In genomic region chr3:30592418-30592853, GRCm38 (mm10) we compare ENCODE assay signal across 8 mouse cellular contexts. TPM values are rescaled to one million over a fixed set of nuclear protein-coding genes. Genes with fewer than 3 reads are reported as not detected.
A peak's percentile ranks its signal among the peaks of the same experiment; 100 is the strongest.
DNase-seq lines count a peak whose midpoint lies in the region; ATAC-seq lines count a peak whose summit lies in the region.

No protein-coding gene starts in this region.

- H3K27me3 ChIP-seq in hindbrain, embryonic 11.5 days (ENCODE audit: control insufficient read depth, insufficient read depth, low read length), result no peaks in the 10 kb centered on the region
- no peaks in the 10 kb centered on the region for H3K27me3 ChIP-seq in hindbrain, embryonic 12.5 days
- no peaks in the 10 kb centered on the region for H3K27me3 ChIP-seq in midbrain, embryonic 11.5 days (ENCODE audit: control insufficient read depth, insufficient read depth, low read length)

- no peak overlapping the region for H3K9ac ChIP-seq in hindbrain, embryonic 11.5 days (ENCODE audit: low read depth, low read length)
- no peak overlapping the region for H3K9ac ChIP-seq in hindbrain, embryonic 12.5 days
- H3K9ac ChIP-seq in midbrain, embryonic 11.5 days (ENCODE audit: low read length), result no peak overlapping the region

- H3K27ac ChIP-seq in hindbrain, embryonic 11.5 days (ENCODE audit: low read depth, low read length), result no peak overlapping the region
- no peak overlapping the region for H3K27ac ChIP-seq in hindbrain, embryonic 12.5 days
- H3K27ac ChIP-seq in midbrain, embryonic 11.5 days (ENCODE audit: low read depth, low read length), result no peak overlapping the region

- H3K36me3 ChIP-seq in hindbrain, embryonic 11.5 days (ENCODE audit: control insufficient read depth, insufficient read depth, low read length), result no peaks in the 10 kb centered on the region
- no peaks in the 10 kb centered on the region for H3K36me3 ChIP-seq in hindbrain, embryonic 12.5 days
- no peaks in the 10 kb centered on the region for H3K36me3 ChIP-seq in midbrain, embryonic 11.5 days (ENCODE audit: control insufficient read depth, insufficient read depth, low read length)

- intact Hi-C loops in left cerebral cortex, postnatal 36 days (cut with DNase I), result loop anchor here (10.0 kb wide), 3 partner anchors 462 to 542 kb away; partner anchors contain the start of gene Skil

- DNase-seq in hindbrain, embryonic 11.5 days (ENCODE audit: low spot score), result peak; percentile 55
- peak; percentile 28 for DNase-seq in T-cell, adult 2 months (ENCODE audit: low spot score)
- DNase-seq in kidney, postnatal 4 days, result peak; percentile 25 to 40
- DNase-seq in midbrain, embryonic 11.5 days (ENCODE audit: low spot score, missing footprints), result peak; percentile 90
- DNase-seq in layer of hippocampus, postnatal 36 days, result no peak
- DNase-seq in left cerebral cortex, postnatal 36 days (ENCODE audit: low spot score in 2 of 2), result no peak

- ATAC-seq in hindbrain, embryonic 11.5 days (ENCODE audit: low FRiP score), result peak; percentile 55
- ATAC-seq in hindbrain, embryonic 12.5 days (ENCODE audit: low FRiP score), result no peak
- ATAC-seq in granulocyte monocyte progenitor cell, adult 5-6 weeks (replicated peaks; ENCODE audit: poor library complexity, severe bottlenecking), result peak; percentile 61
- peak; percentile 57 for ATAC-seq in midbrain, embryonic 11.5 days (ENCODE audit: low FRiP score)

- H3K4me2 ChIP-seq in hindbrain, embryonic 11.5 days (replicated peaks; ENCODE audit: low read depth, low read length), result no peak overlapping the region
- no peak overlapping the region for H3K4me2 ChIP-seq in hindbrain, embryonic 12.5 days (replicated peaks)
- H3K4me2 ChIP-seq in midbrain, embryonic 11.5 days, result no peak overlapping the region

- WGBS in hindbrain, embryonic 11.5 days, result 0% methylated on average over 2 of the region's 2 CpGs
- 0% methylated on average over 2 of the region's 2 CpGs for WGBS in hindbrain, embryonic 12.5 days
- 0% methylated on average over 2 of the region's 2 CpGs for WGBS in midbrain, embryonic 11.5 days

- no peaks in the 10 kb centered on the region for H3K4me1 ChIP-seq in hindbrain, embryonic 11.5 days (replicated peaks; ENCODE audit: control insufficient read depth, insufficient read depth, low read length)
- H3K4me1 ChIP-seq in hindbrain, embryonic 12.5 days, result peaks cover 5% of the 10 kb centered on the region; the same call in 1 of the 2 replicates
- H3K4me1 ChIP-seq in midbrain, embryonic 11.5 days (ENCODE audit: control insufficient read depth, insufficient read depth, low read length), result no peaks in the 10 kb centered on the region

- H3K9me3 ChIP-seq in hindbrain, embryonic 11.5 days (ENCODE audit: control insufficient read depth, low read length), result no peaks in the 10 kb centered on the region
- no peaks in the 10 kb centered on the region for H3K9me3 ChIP-seq in hindbrain, embryonic 12.5 days (replicated peaks)
- no peaks in the 10 kb centered on the region for H3K9me3 ChIP-seq in midbrain, embryonic 11.5 days (ENCODE audit: control insufficient read depth, low read length)

- H3K4me3 ChIP-seq in hindbrain, embryonic 11.5 days (ENCODE audit: low read depth, low read length), result no peak overlapping the region
- H3K4me3 ChIP-seq in hindbrain, embryonic 12.5 days, result no peak overlapping the region
- no peak overlapping the region for H3K4me3 ChIP-seq in midbrain, embryonic 11.5 days (ENCODE audit: low read depth, low read length)

RNA-seq across cellular contexts. Expression of gene Actrt3, which starts 7.3 kb away (rescaled TPM):
- polyA plus RNA-seq in hindbrain, embryonic 11.5 days (2014; fragmentation: Nextera tagmentation; extraction: Ambion mirVana), result 0.22 and 0.49 TPM in 2 replicates
- polyA plus RNA-seq in hindbrain, embryonic 12.5 days (2016; fragmentation: Nextera tagmentation; extraction: Ambion mirVana), result 0.20 TPM in 1 of 2 replicates, not detected in the other
- total RNA-seq in granulocyte monocyte progenitor cell, adult 5-6 weeks (2014; fragmentation: Nextera tagmentation), result not detected in 2 replicates
- not detected in 2 replicates for total RNA-seq in granulocyte monocyte progenitor cell, adult 5-6 weeks (2017)
- polyA plus RNA-seq in midbrain, embryonic 11.5 days (2014; fragmentation: Nextera tagmentation; extraction: Ambion mirVana), result 0.15 TPM in 2 replicates
- under 1 TPM; 0.67 to 0.88 TPM for total RNA-seq in layer of hippocampus, postnatal 36 days (2021)
- total RNA-seq in left cerebral cortex, postnatal 36 days (2021), result 1 to 10 TPM in 1 of 2 experiments, under 1 TPM in 1; 0.99 to 1.1 TPM

RNA-seq across cellular contexts. Expression of gene Mynn, which starts 9.4 kb away (rescaled TPM):
- 35.9 and 36.1 TPM in 2 replicates for polyA plus RNA-seq in hindbrain, embryonic 11.5 days (2014; fragmentation: Nextera tagmentation; extraction: Ambion mirVana)
- polyA plus RNA-seq in hindbrain, embryonic 12.5 days (2016; fragmentation: Nextera tagmentation; extraction: Ambion mirVana), result 33.4 and 41.0 TPM in 2 replicates
- total RNA-seq in granulocyte monocyte progenitor cell, adult 5-6 weeks (2014; fragmentation: Nextera tagmentation), result 8.8 and 15.1 TPM in 2 replicates
- total RNA-seq in granulocyte monocyte progenitor cell, adult 5-6 weeks (2017), result 21.8 and 29.6 TPM in 2 replicates
- 37.5 and 38.7 TPM in 2 replicates for polyA plus RNA-seq in midbrain, embryonic 11.5 days (2014; fragmentation: Nextera tagmentation; extraction: Ambion mirVana)
- 10 to 100 TPM; 18.7 to 19.0 TPM for total RNA-seq in layer of hippocampus, postnatal 36 days (2021)
- 10 to 100 TPM; 11.1 to 15.3 TPM for total RNA-seq in left cerebral cortex, postnatal 36 days (2021)

RNA-seq across cellular contexts. Expression of gene Mecom, which starts 44.6 kb away (rescaled TPM):
- polyA plus RNA-seq in hindbrain, embryonic 11.5 days (2014; fragmentation: Nextera tagmentation; extraction: Ambion mirVana), result 40.2 and 44.3 TPM in 2 replicates
- 44.4 and 47.0 TPM in 2 replicates for polyA plus RNA-seq in hindbrain, embryonic 12.5 days (2016; fragmentation: Nextera tagmentation; extraction: Ambion mirVana)
- 1.9 TPM in 1 of 2 replicates, not detected in the other for total RNA-seq in granulocyte monocyte progenitor cell, adult 5-6 weeks (2014; fragmentation: Nextera tagmentation)
- total RNA-seq in granulocyte monocyte progenitor cell, adult 5-6 weeks (2017), result 0.72 and 0.90 TPM in 2 replicates
- 32.7 and 37.1 TPM in 2 replicates for polyA plus RNA-seq in midbrain, embryonic 11.5 days (2014; fragmentation: Nextera tagmentation; extraction: Ambion mirVana)
- 1 to 10 TPM; 3.2 to 4.3 TPM for total RNA-seq in layer of hippocampus, postnatal 36 days (2021)
- 1 to 10 TPM; 2.2 to 5.0 TPM for total RNA-seq in left cerebral cortex, postnatal 36 days (2021)

RNA-seq across cellular contexts. Expression of gene Lrriq4, which starts 51.9 kb away (rescaled TPM):
- not detected in 2 replicates for polyA plus RNA-seq in hindbrain, embryonic 11.5 days (2014; fragmentation: Nextera tagmentation; extraction: Ambion mirVana)
- not detected in 2 replicates for polyA plus RNA-seq in hindbrain, embryonic 12.5 days (2016; fragmentation: Nextera tagmentation; extraction: Ambion mirVana)
- total RNA-seq in granulocyte monocyte progenitor cell, adult 5-6 weeks (2014; fragmentation: Nextera tagmentation), result not detected in 2 replicates
- total RNA-seq in granulocyte monocyte progenitor cell, adult 5-6 weeks (2017), result not detected in 2 replicates
- polyA plus RNA-seq in midbrain, embryonic 11.5 days (2014; fragmentation: Nextera tagmentation; extraction: Ambion mirVana), result not detected in 2 replicates
- total RNA-seq in layer of hippocampus, postnatal 36 days (2021), result not detected
- total RNA-seq in left cerebral cortex, postnatal 36 days (2021), result not detected

RNA-seq across cellular contexts. Expression of gene Lrrc34, which starts 55.2 kb away (rescaled TPM):
- polyA plus RNA-seq in hindbrain, embryonic 11.5 days (2014; fragmentation: Nextera tagmentation; extraction: Ambion mirVana), result 2.9 and 4.1 TPM in 2 replicates
- polyA plus RNA-seq in hindbrain, embryonic 12.5 days (2016; fragmentation: Nextera tagmentation; extraction: Ambion mirVana), result 3.0 and 3.2 TPM in 2 replicates
- not detected in 2 replicates for total RNA-seq in granulocyte monocyte progenitor cell, adult 5-6 weeks (2014; fragmentation: Nextera tagmentation)
- 0.56 TPM in 1 of 2 replicates, not detected in the other for total RNA-seq in granulocyte monocyte progenitor cell, adult 5-6 weeks (2017)
- 1.6 and 1.9 TPM in 2 replicates for polyA plus RNA-seq in midbrain, embryonic 11.5 days (2014; fragmentation: Nextera tagmentation; extraction: Ambion mirVana)
- not detected for total RNA-seq in layer of hippocampus, postnatal 36 days (2021)
- not detected for total RNA-seq in left cerebral cortex, postnatal 36 days (2021)

Comparison
In these comparisons a context has a peak if more than half of its experiments do, and no peak if none do; other contexts are left out.
1. DNase-seq: peak in hindbrain, embryonic 11.5 days (single experiment), T-cell, adult 2 months (single experiment), kidney, postnatal 4 days (2 of 2) and midbrain, embryonic 11.5 days (single experiment); none in layer of hippocampus, postnatal 36 days (0 of 2) and left cerebral cortex, postnatal 36 days (0 of 2).